Mouse (Mus musculus): ENCODE data around the gene Mfap1a. TPM values are rescaled to one million over a fixed set of nuclear protein-coding genes. Genes with fewer than 3 reads are reported as not detected.

Mfap1a gene
- polyA plus RNA-seq (2012; rRNA removed): 18.5 and 21.4 TPM in 2 replicates

DNA sequence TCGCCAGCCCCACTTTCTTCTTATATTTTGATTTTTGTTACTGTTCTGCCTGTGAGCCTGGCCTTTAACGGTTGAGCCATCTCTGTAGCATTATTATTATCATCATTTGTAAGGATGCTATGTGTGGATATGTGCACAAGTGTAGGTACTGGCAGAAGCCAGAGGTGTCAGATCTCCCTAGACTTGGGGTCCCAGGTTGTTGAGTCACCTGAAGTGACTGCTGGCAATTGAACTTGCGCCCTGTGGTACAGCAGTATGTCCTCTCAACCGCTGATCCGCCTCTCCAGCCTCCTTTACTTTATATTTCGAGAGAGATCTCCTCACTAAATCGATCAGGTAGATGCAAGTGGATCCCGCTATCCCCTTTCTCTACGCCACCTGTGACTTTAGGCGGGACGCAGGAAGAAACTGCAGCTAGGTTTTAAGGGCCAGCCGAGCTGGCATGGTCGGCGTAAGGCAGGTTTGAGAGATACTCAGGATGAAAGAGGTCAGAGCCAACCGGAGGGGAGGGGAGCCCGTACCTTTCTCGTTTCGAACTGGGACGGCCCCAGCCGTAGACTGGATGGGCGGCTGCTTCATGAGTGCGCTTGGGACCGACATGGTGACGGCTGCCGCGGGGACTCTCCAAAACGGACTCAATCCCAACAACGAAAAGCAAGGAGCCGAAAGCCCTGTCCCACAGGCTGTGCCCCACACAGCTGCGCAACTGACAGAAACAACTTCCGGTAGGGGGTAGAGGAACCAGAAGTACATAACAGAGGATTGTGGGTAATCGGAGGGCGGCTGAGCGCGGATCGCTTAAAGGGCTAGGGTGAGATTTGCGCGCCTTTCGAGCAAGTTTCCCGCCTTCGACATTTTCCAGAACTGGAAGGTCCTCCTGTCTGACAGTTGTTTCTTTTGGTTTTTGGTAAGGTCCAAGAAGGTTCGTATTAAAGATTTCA is at the start of gene Mfap1a, which contains the start of gene Wdr76:
Mfap1a (minus strand) TSS at position 724 of the 941 bp plus-strand sequence.
Wdr76 (plus strand) TSS at position 782 of the 941 bp plus-strand sequence.

DNA sequence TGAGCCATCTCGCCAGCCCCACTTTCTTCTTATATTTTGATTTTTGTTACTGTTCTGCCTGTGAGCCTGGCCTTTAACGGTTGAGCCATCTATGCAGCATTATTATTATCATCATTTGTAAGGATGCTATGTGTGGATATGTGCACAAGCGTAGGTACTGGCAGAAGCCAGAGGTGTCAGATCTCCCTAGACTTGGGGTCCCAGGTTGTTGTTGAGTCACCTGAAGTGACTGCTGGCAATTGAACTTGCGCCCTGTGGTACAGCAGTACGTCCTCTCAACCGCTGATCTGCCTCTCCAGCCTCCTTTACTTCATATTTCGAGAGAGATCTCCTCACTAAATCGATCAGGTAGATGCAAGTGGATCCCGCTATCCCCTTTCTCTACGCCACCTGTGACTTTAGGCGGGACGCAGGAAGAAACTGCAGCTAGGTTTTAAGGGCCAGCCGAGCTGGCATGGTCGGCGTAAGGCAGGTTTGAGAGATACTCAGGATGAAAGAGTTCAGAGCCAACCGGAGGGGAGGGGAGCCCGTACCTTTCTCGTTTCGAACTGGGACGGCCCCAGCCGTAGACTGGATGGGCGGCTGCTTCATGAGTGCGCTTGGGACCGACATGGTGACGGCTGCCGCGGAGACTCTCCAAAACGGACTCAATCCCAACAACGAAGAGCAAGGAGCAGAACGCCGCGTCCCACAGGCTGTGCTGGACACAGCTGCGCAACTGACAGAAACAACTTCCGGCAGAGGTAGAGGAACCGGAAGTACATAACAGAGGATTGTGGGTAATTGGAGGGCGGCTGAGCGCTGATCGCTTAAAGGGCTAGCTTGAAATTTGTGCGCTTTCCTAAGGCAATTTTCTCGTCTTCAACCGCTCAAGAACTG is 32.9 kb downstream of the Mfap1a start, which contains the start of gene Mfap1b:
Mfap1b (minus strand) TSS at position 767 of the 879 bp plus-strand sequence.

GRCm38 (mm10) chr2:121456692-121457642 is 49.5 kb downstream of the Mfap1a start, which contains the start of gene Serinc4:
Serinc4 (minus strand) TSS chr2:121456781.

DNA sequence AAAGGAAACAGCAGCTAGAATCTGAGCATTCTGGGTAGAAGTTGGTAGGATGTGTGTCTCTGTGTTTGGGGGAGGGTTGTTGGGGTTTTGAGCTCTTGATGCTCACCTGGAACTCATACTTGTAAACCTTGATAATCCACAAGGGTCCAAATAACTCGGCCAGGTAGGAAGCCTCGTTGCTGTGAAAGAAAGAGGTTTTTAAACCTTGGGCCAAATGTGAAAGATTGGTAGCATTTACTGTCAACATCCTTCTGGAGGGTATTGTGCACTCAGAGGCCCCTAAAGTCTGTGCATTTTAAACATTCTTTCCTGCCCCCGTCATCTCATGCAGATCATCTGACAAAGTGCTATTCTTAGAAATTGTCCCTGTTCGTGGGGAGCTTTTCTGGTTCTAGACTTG is 53.5 kb downstream of the Mfap1a start, which contains the start of gene Hypk:
Hypk (plus strand) TSS at position 301 of the 400 bp plus-strand sequence.

GRCm38 (mm10) chr2:121448739-121449535 is 57.5 kb downstream of the Mfap1a start, which contains the start of gene Serf2:
Serf2 (plus strand) TSS chr2:121449195.

DNA sequence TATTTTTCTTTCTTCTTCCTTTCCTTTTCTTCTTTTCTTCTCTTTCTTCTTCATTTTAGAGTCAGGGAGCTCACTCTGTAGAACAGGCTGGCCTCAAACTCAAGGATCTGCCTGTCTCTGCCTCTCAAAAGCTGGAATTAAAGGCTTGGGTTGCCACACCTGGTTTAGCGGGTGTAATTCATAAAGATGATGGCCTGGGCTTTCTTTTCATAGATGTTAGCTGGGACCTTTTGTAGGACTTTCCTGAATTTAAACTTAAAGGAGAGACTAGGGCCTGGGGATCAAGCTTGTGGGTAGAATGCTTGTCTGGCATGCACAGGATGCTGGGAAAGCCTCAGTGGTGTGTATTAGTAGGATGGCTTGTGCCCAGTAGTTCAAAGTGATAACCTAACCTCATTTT is 62.3 kb downstream of the Mfap1a start, which contains the start of gene Ell3:
Ell3 (minus strand) TSS at position 101 of the 400 bp plus-strand sequence.

Other genes with a start within 250 kb of the Mfap1a start
- gene Trp53bp1, start 235.3 kb downstream of the Mfap1a start, polyA plus RNA-seq (2012; rRNA removed): 129 and 166 TPM in 2 replicates
- gene Map1a, start 217.1 kb downstream of the Mfap1a start, polyA plus RNA-seq (2012; rRNA removed): 8.4 and 8.7 TPM in 2 replicates
- 15.0 and 18.7 TPM in 2 replicates for gene Ppip5k1, start 151.3 kb downstream of the Mfap1a start, polyA plus RNA-seq (2012; rRNA removed)
- gene Ckmt1, start 149.0 kb downstream of the Mfap1a start, polyA plus RNA-seq (2012; rRNA removed): 5.8 and 6.1 TPM in 2 replicates
- 0.01 and 0.02 TPM in 2 replicates for gene Strc, start 119.5 kb downstream of the Mfap1a start, polyA plus RNA-seq (2012; rRNA removed)
- gene Pdia3, start 92.9 kb downstream of the Mfap1a start, polyA plus RNA-seq (2012; rRNA removed): 229 and 230 TPM in 2 replicates
- 3.7 and 6.3 TPM in 2 replicates for gene Catsper2, start 92.9 kb downstream of the Mfap1a start, polyA plus RNA-seq (2012; rRNA removed)
- gene Ell3, start 62.4 kb downstream of the Mfap1a start, polyA plus RNA-seq (2012; rRNA removed): 1.5 and 2.2 TPM in 2 replicates
- 398 and 607 TPM in 2 replicates for gene Serf2, start 57.5 kb downstream of the Mfap1a start, polyA plus RNA-seq (2012; rRNA removed)
- 29.2 and 45.9 TPM in 2 replicates for gene Hypk, start 53.4 kb downstream of the Mfap1a start, polyA plus RNA-seq (2012; rRNA removed)
- gene Serinc4, start 49.9 kb downstream of the Mfap1a start, polyA plus RNA-seq (2012; rRNA removed): 1.4 and 2.4 TPM in 2 replicates
- 28.9 and 58.7 TPM in 2 replicates for gene Mfap1b, start 32.6 kb downstream of the Mfap1a start, polyA plus RNA-seq (2012; rRNA removed)
- gene Wdr76, start 58 bp upstream of the Mfap1a start, polyA plus RNA-seq (2012; rRNA removed): 22.7 and 23.4 TPM in 2 replicates